Mouse (Mus musculus) stomach, embryonic 15.5 days (tissue): ENCODE results near the gene 2210016F16Rik. TPM values are rescaled to one million over a fixed set of nuclear protein-coding genes. Genes with fewer than 3 reads are reported as not detected.

Experiments used
- microRNA counts: library from miRNA; unstranded; fragments of <30 nt; microRNA quantifications from one replicate; lab custom pipeline; 2016
- microRNA-seq: library from miRNA; unstranded; fragments of <30 nt; microRNA quantifications from one replicate; pipeline ENCODE4, GENCODE M21; 2016
- polyA plus RNA-seq: library from polyadenylated mRNA; unstranded; fragments of >200 nt; fragmentation: Nextera tagmentation; extraction: Ambion mirVana; gene quantifications from 2 replicates; pipeline ENCODE4 v1.2.1, GENCODE M21; 2015

The 2210016F16Rik gene
- polyA plus RNA-seq, 1 experiment from 2014 or later: 34.6 TPM

MicroRNAs encoded within 50 kb of the gene (microRNA counts, 519-probe panel; counts per million panel counts)
- 3,213 counts per million, percentile 81 among the panel's probes with 10 or more counts for microRNA mmu-miR-7a (lab: Ali Mortazavi, UCI)

Small RNA genes within 50 kb of the gene (microRNA-seq; reads per million reads assigned to microRNA genes)
- gene Mir7-1: 266 reads per million, percentile 62 among the genes with 10 or more reads in this experiment

Other genes with a start within 250 kb of the 2210016F16Rik start
- gene Idnk, start 227.6 kb downstream of the 2210016F16Rik start, polyA plus RNA-seq: 40.0 TPM in 2 replicates
- 96.7 and 104 TPM in 2 replicates for gene Ubqln1, start 169.6 kb downstream of the 2210016F16Rik start, polyA plus RNA-seq
- 28.6 and 32.3 TPM in 2 replicates for gene Gkap1, start 109.5 kb downstream of the 2210016F16Rik start, polyA plus RNA-seq
- 0.32 and 0.49 TPM in 2 replicates for gene Kif27, start 26.1 kb downstream of the 2210016F16Rik start, polyA plus RNA-seq
- 23.8 and 24.3 TPM in 2 replicates for gene Rmi1, start 17.0 kb upstream of the 2210016F16Rik start, polyA plus RNA-seq
- gene Hnrnpk, start 18.1 kb upstream of the 2210016F16Rik start, polyA plus RNA-seq: 1,284 and 1,390 TPM in 2 replicates
- gene Slc28a3, start 225.7 kb upstream of the 2210016F16Rik start, polyA plus RNA-seq: 1.6 and 2.6 TPM in 2 replicates